Mouse (Mus musculus) ES-CJ7 (cell line): ENCODE results near the gene Recql5.
A peak's percentile ranks its signal among the peaks of the same experiment; 100 is the strongest.

ENCODE experiments used
- DNase-seq: peaks from one replicate; pipeline ENCODE4 v3.0.0; 2011; ENCODE audit warnings: low read depth, low spot score

Gene Recql5

DNA sequence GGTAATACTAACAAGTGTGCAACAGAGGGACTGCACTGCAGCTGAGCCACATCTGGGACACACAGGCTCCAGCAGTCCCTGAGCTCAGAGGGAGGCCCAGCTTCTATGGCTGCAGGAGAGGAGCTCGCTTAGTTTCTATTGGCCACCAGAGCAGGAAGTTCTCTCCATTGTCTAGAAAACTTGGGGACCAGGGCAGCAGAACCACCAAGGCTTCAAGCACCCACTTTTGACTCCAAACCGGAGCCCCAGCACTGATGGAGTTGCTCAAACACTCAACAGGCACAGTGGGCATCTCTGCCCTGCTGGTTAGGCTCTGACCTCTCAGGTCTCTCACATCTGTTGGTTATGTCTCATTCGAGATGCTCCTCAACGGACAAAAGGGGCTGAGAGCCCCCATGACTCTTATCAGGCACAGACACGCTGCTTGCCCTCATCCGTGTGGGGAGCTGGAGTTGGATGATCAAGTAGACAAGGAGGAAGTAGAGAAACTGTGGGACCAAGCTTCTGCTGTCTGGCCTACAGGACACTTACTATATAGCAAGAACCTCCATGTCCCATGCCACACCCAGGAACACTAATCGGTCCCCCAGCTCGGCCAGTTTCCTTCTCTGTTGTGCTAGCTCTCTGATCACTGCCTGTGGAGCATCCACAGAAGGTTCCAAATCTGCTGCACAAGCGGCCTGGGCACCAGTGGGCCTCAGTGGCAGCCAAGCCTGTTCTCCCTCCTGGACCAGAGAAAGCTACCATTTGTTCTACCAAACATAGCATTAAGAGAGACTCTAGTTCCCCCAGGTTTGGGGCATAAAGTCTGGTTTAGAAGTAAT lies 31.7 kb downstream of the Recql5 start:
- no peak for DNase-seq

- no peak for DNase-seq
Observed at GRCm38 (mm10) chr11:115900561-115901337, 32.5 kb downstream of the Recql5 start.

GRCm38 (mm10) chr11:115899486-115900266 lies 33.6 kb downstream of the Recql5 start, which contains the start of gene Smim5:
Smim5 (plus strand) TSS chr11:115899966.
- peak; percentile 80 for DNase-seq

GRCm38 (mm10) chr11:115898886-115899285 lies 34.4 kb downstream of the Recql5 start:
- DNase-seq = peak; percentile 51

GRCm38 (mm10) chr11:115898446-115898845 lies 34.8 kb downstream of the Recql5 start:
- no peak for DNase-seq

- DNase-seq = peak; percentile 74
Observed at GRCm38 (mm10) chr11:115894755-115895520, 38.3 kb downstream of the Recql5 start.

DNA sequence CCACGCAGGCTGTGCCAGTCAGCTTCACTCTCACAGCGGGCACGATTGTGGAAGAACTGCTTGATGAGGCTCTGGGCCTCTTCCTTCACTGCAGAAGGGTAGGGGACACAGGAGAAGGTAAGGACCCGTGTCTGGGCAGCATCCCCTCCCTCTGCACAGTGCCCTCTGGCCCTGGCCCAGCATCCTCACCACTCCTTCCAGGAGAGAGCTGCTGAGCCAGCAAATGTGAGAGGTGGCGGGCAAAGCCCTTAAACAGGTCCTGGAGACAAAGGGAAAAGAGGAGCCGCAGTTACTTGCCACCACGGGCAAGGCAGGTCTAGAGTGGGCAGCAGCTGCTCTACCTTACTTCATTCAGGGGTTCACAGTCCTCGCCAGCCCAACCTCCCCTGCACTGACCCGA lies 40.2 kb downstream of the Recql5 start:
- no peak for DNase-seq

DNA sequence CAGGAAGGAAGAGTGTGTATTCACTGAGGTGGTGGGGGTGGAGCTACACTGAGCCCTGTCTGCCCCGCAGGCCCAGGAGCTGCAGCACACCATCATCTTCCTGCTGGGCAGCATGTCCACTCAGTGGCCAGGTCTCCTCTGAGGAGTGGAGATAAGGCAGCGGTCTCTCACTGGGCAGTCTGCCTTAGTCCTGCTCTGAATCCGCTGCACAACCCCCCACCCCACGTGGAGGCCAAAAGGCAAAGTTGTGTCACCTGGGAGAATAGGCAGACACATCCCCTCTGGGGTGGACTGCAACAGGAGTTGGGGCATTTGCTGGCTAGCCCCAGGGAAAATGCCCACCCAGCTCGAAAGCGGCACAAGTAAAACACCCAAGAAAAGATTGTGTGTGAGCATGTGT lies 41.1 kb downstream of the Recql5 start:
- DNase-seq = no peak

DNA sequence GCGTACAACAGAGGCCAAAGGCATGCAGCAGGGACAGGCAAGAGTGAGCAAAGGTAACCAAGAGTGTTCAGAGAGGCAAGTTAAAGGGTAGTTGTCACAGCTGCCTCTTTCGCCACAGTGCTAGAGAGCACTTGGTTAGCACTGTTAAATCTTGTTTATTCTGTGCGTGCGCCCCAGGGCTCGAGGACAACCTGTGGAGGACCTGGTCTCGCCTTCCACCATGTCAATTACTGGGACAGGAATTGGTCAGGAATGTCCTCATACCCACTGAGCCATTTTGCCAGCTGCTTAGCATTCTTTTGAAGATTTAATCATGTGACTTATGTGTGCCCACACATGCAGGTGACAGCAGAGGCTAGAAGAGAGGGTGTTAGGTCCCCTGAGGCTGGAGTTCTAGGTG lies 44.1 kb downstream of the Recql5 start:
- no peak for DNase-seq

GRCm38 (mm10) chr11:115888020-115888419 lies 45.3 kb downstream of the Recql5 start:
- no peak for DNase-seq

DNA sequence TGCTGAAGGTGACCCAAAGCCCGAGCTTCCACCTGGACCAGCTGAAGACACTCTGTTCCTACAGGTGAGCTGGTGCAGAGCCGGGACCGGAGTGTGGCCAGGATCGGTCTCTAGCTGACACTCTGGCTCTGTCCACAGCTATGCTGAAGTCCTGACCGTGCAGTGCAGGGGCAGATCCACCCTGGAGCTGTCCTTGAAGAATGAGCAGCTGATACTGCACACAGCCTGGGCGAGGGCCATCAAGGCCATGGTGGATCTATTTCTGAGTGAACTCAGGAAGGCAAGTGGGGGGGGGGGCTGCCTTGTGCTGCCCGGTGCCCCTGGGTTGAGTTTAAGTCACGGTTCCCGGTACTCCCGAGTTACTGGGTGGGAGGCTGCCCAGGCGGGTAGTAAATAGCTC lies 46.8 kb downstream of the Recql5 start:
- DNase-seq = no peak

- DNase-seq = peak; percentile 75
Observed at GRCm38 (mm10) chr11:115885281-115885680, 48.0 kb downstream of the Recql5 start.

DNA sequence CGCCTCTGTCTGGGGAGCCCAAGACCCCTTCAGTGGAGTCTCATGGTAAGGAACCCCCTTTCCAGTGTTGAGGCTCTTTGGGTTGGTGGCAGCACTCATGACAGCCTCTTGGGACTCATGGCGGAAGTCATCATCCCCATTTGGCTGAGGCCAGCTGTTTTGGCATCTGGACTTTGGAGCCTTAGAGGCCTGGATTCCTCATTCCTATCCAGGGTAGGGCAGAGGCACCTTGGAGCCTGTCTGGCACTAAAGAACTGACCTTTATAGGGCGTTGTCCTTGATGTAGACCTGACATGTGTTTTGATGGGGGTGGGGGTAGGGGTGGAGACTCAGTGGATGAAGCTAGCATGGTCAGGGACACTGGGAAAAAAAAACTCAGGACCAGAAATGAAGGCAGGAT lies 48.9 kb downstream of the Recql5 start:
- DNase-seq = peak; percentile 62

- no peak for DNase-seq
Observed at GRCm38 (mm10) chr11:115883251-115883650, 50.0 kb downstream of the Recql5 start.

DNA sequence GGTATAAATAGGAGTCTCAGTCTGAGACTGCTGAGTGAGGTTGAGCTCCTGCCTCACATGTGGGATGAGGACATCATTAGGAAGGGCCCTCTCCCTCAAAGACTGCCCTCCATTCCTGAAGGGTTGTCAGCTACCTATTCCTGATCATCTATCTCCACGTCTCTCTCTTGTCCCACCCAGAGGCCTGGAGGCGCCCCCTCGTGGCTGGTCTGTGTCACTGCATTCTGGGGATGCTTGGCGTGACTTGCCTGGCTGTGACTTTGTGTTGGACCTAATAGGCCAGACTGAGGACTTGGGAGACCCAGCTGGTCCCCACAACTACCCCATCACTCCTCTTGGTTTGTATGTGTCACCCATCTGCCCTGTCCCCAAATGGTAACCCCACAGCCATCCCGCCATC lies 52.3 kb downstream of the Recql5 start:
- DNase-seq = peak; percentile 73

DNA sequence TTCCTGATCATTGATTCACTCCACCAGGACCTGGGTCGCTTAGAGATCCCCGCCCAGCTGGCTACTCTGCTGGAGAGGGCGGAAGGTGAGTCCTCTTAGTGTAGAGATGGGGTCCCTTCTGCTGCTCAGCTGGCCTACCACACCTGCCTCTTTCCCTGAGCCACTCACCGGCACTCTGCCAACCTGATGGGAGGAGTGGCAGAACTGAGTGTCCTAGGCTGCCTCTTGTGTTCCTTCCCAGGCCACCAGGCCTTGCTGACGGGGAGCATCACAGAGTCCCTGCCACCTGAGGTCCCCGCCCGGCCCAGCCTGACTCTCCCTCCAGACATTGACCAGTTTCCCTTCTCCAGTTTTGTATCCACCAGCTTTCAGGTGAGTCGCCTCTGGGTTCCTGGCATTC lies 55.2 kb downstream of the Recql5 start:
- DNase-seq = no peak

GRCm38 (mm10) chr11:115877174-115877755 lies 56.0 kb downstream of the Recql5 start:
- DNase-seq = no peak

DNA sequence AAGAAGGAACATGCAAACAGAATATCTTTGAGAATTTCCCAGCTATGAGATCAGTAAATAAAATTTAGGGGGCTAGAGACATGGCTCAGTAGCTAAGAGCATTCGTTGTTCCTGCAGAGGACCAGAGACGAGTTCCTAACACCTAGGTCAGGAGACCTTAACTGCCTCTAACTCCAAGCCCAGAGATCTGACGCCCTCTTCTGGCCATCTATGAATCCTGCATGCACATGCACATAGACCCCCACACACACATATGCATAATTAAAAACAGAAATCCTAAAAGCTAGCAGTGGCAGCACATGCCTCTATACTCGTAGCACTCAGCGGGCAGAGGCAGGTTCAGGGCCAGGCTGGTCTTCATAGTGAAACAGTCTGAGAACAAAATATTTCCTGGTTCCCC lies 56.8 kb downstream of the Recql5 start:
- peak; percentile 53 for DNase-seq

DNA sequence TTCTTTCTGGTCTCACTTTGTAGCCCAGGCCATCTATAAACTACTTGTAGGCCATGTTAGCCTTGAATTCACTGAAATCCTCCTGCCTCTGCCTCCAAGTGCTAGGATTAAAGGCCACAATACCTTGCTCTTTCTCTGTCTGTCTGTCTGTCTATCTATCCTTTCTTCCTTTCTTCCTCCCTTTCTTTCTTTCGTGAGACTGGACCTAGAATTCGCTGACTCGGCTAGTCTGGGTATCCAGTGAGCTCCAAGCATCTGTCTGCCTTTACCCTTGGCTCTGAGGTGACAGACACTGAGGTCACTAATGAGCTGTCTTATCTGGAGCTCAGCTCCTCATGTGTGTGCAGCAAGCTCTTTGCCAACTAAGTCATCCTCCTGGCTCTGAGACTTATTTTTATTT lies 57.3 kb downstream of the Recql5 start:
- DNase-seq = no peak

- DNase-seq = no peak
Observed at GRCm38 (mm10) chr11:115872437-115872836, 60.8 kb downstream of the Recql5 start.

GRCm38 (mm10) chr11:115869393-115869792 lies 63.9 kb downstream of the Recql5 start:
- no peak for DNase-seq
